In genomic region chr17:56009088-56009961, GRCm38 (mm10) we compare ENCODE assay signal across 8 mouse cellular contexts. TPM values are rescaled to one million over a fixed set of nuclear protein-coding genes. Genes with fewer than 3 reads are reported as not detected.
A peak's percentile ranks its signal among the peaks of the same experiment; 100 is the strongest.
DNase-seq lines count a peak whose midpoint lies in the region; ATAC-seq lines count a peak whose summit lies in the region.

No protein-coding gene starts in this region.

- H3K9ac ChIP-seq in hindbrain, embryonic 15.5 days: peak overlapping the region; percentile 81

- DNase-seq in R1 (ENCODE audit: low read depth, low spot score): peak; percentile 94
- peak; percentile 96 for DNase-seq in cerebellum, postnatal 25 days
- DNase-seq in frontal cortex, postnatal 25 days (ENCODE audit: low spot score in 2 of 2): peak; percentile 80 to 84
- DNase-seq in left cerebral cortex, adult 11 months (ENCODE audit: low spot score): peak; percentile 88
- peak; percentile 93 to 94 for DNase-seq in lung, postnatal 4 days
- peak; percentile 69 for DNase-seq in retina, postnatal 7 days (ENCODE audit: low read depth, low spot score)
- DNase-seq in urinary bladder, adult 2 months (ENCODE audit: low spot score): peak; percentile 88

- WGBS in hindbrain, embryonic 15.5 days: under 1% methylated on average over 60 of the region's 62 CpGs

- ATAC-seq in hindbrain, embryonic 15.5 days (ENCODE audit: low FRiP score, low read depth): peak; percentile 90

- H3K36me3 ChIP-seq in hindbrain, embryonic 15.5 days: peaks cover 6% of the 10 kb centered on the region

- H3K27ac ChIP-seq in hindbrain, embryonic 15.5 days (replicated peaks): peak overlapping the region; percentile 96

- H3K9me3 ChIP-seq in hindbrain, embryonic 15.5 days: no peaks in the 10 kb centered on the region

- peak overlapping the region; percentile 98 for H3K4me2 ChIP-seq in hindbrain, embryonic 15.5 days

- H3K4me3 ChIP-seq in hindbrain, embryonic 15.5 days: peak overlapping the region; percentile 79

- H3K4me1 ChIP-seq in hindbrain, embryonic 15.5 days (replicated peaks): peaks cover 30% of the 10 kb centered on the region

- H3K27me3 ChIP-seq in hindbrain, embryonic 15.5 days: no peaks in the 10 kb centered on the region

RNA-seq across cellular contexts. Expression of gene Mpnd, which starts 3.8 kb away (rescaled TPM):
- polyA plus RNA-seq in hindbrain, embryonic 15.5 days (2015; fragmentation: Nextera tagmentation; extraction: Ambion mirVana): 145 and 149 TPM in 2 replicates
- 50.4 and 51.1 TPM in 2 replicates for polyA plus RNA-seq in urinary bladder, adult 2 months (2012; rRNA removed)

RNA-seq across cellular contexts. Expression of gene Stap2, which starts 3.9 kb away (rescaled TPM):
- polyA plus RNA-seq in hindbrain, embryonic 15.5 days (2015; fragmentation: Nextera tagmentation; extraction: Ambion mirVana): 6.2 and 6.5 TPM in 2 replicates
- polyA plus RNA-seq in urinary bladder, adult 2 months (2012; rRNA removed): 29.6 and 38.6 TPM in 2 replicates

RNA-seq across cellular contexts. Expression of gene Fsd1, which starts 23.0 kb away (rescaled TPM):
- polyA plus RNA-seq in hindbrain, embryonic 15.5 days (2015; fragmentation: Nextera tagmentation; extraction: Ambion mirVana): 193 and 215 TPM in 2 replicates
- polyA plus RNA-seq in urinary bladder, adult 2 months (2012; rRNA removed): 0.57 and 1.2 TPM in 2 replicates

RNA-seq across cellular contexts. Expression of gene Sh3gl1, which starts 27.1 kb away (rescaled TPM):
- 108 and 111 TPM in 2 replicates for polyA plus RNA-seq in hindbrain, embryonic 15.5 days (2015; fragmentation: Nextera tagmentation; extraction: Ambion mirVana)
- polyA plus RNA-seq in urinary bladder, adult 2 months (2012; rRNA removed): 55.5 and 78.1 TPM in 2 replicates

RNA-seq across cellular contexts. Expression of gene Chaf1a, which starts 30.9 kb away (rescaled TPM):
- 7.6 and 7.8 TPM in 2 replicates for polyA plus RNA-seq in hindbrain, embryonic 15.5 days (2015; fragmentation: Nextera tagmentation; extraction: Ambion mirVana)
- polyA plus RNA-seq in urinary bladder, adult 2 months (2012; rRNA removed): 2.1 and 2.2 TPM in 2 replicates

Comparison
In these comparisons a context has a peak if more than half of its experiments do, and no peak if none do; other contexts are left out.
1. Peak in every context shown above with its lines: DNase-seq, ATAC-seq, H3K4me3 ChIP-seq and H3K27ac ChIP-seq.
2. RNA of gene Fsd1, which starts 23.0 kb away (polyA plus RNA-seq): 193 to 215 TPM in hindbrain, embryonic 15.5 days; 0.57 to 1.2 TPM in urinary bladder, adult 2 months; every median in the first group is over 10 times any median in the second.